Comparison of ENCODE assay signal across 17 mouse cellular contexts in the genomic region with DNA sequence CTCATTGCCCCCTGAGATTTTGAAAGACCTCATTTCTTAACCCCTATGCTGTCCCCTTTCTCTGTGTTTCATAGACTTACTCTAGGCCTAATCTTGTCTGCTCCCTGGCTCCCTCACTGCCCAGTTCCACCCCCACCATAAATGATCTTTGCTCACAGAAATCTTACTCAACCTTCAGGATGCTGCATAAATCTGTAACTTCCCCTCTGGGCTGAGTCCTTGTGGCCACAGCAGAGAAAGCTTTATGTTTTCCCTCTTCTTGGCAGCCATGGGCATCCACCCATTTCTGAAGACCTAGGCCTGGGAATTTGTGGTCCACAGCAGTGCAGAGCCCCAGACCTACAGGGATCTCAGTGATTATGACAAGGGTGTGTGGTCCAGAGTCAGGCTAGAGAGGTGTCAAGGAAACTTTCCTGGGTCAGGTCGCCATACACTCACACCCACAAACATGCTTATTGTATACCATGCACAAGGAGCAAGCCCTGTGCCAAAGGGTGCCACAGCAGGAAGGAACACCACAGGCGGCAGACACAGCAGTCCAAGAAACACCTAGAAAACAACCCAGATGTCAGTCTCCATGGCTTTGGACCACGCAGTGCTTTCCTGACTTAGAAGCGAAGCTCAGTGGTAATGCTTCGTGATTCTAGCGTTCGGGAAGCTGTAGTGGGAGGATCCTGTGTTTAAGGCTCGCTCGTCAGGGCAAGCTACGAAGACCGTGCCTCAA. TPM values are rescaled to one million over a fixed set of nuclear protein-coding genes. Genes with fewer than 3 reads are reported as not detected.
A peak's percentile ranks its signal among the peaks of the same experiment; 100 is the strongest.
DNase-seq lines count a peak whose midpoint lies in the region; ATAC-seq and TF ChIP-seq lines count a peak whose summit lies in the region.
"Had no signal": no experiment of that assay in that cellular context is flagged by ENCODE, and none has a peak within 500 bp of the region (broad histone marks: within the 10 kb centered on the region; RNA-seq: fewer than 3 reads in every experiment).

A gene (minus strand): TSS at position 99 of the 724 bp plus-strand sequence.

- peaks cover 4% of the 10 kb centered on the region for H3K4me1 ChIP-seq in heart, adult 2 months (ENCODE audit: control insufficient read depth, insufficient read depth, low read length)
- no peaks in the 10 kb centered on the region; the same call in 1 of the 2 replicates for H3K4me1 ChIP-seq in spleen, adult 2 months (ENCODE audit: control insufficient read depth, insufficient read depth, insufficient read length)
- H3K4me1 ChIP-seq: heart, embryonic 15.5 days; hindbrain, embryonic 13.5 days had no signal

- no peak within 1 kb of the TSS for H3K9ac ChIP-seq in heart, adult 2 months (ENCODE audit: low read depth, low read length)
- H3K9ac ChIP-seq: heart, embryonic 15.5 days; hindbrain, embryonic 13.5 days; lung, embryonic 15.5 days had no signal

- no peak for TF ChIP-seq EP300 in heart, adult 2 months (IDR thresholded peaks at IDR 0.05; ENCODE audit: insufficient read depth, low read depth, low read length)

- no peak for TF ChIP-seq POLR2A in heart, adult 2 months (IDR thresholded peaks at IDR 0.05; ENCODE audit: insufficient read depth, low read depth, low read length)
- TF ChIP-seq POLR2A in spleen, adult 2 months (IDR thresholded peaks at IDR 0.05; ENCODE audit: low read depth, low read length): no peak

- intact Hi-C loops in heart, adult 2 months (cut with DNase I): no loop called here
- intact Hi-C loops in heart, postnatal 14 days (cut with DNase I): no loop called here
- intact Hi-C loops in left cerebral cortex, postnatal 14 days (cut with DNase I): no loop called here

- DNase-seq in heart, adult 2 months: no peak
- no peak for DNase-seq in heart, postnatal 14 days
- DNase-seq in spleen, adult 2 months (ENCODE audit: low read depth in 1 of 2, low spot score in 2 of 2): no peak
- no peak for DNase-seq in spleen, postnatal 36 days (ENCODE audit: low spot score in 2 of 2)
- DNase-seq in left cerebral cortex, adult 11 months (ENCODE audit: low spot score): no peak
- no peak for DNase-seq in left cerebral cortex, postnatal 14 days (ENCODE audit: low spot score in 2 of 2)
- DNase-seq: B cell, adult 2 months; cerebellum, postnatal 10 days; gastrocnemius, postnatal 25 days; midbrain, embryonic 14.5 days; thymus, adult 18-20 months had no signal

- H3K27me3 ChIP-seq in heart, adult 2 months (ENCODE audit: control insufficient read depth, insufficient read depth, low read length): no peaks in the 10 kb centered on the region
- H3K27me3 ChIP-seq in spleen, adult 2 months (ENCODE audit: control insufficient read depth, insufficient read depth, low read length): no peaks in the 10 kb centered on the region
- H3K27me3 ChIP-seq: heart, embryonic 15.5 days; hindbrain, embryonic 13.5 days; lung, embryonic 15.5 days had no signal

- peak; percentile 39 for ATAC-seq in granulocyte monocyte progenitor cell, adult 5-6 weeks (replicated peaks; ENCODE audit: poor library complexity, severe bottlenecking)
- ATAC-seq in megakaryocyte progenitor cell, adult 5-6 weeks (replicated peaks; ENCODE audit: poor library complexity): peak; percentile 36
- ATAC-seq: intestine, postnatal 0 days had no signal

- H3K27ac ChIP-seq in heart, adult 2 months: 0 out of 2 replicates have a peak within 1 kb of the TSS, but pooled peaks have one; percentile 4
- H3K27ac ChIP-seq in spleen, adult 2 months (ENCODE audit: insufficient read depth, low read length): peak within 1 kb of the TSS; percentile 16; the same call in 1 of the 2 replicates
- H3K27ac ChIP-seq: heart, embryonic 15.5 days; hindbrain, embryonic 13.5 days; lung, embryonic 15.5 days had no signal

- no peak within 1 kb of the TSS for H3K4me3 ChIP-seq in heart, adult 2 months
- H3K4me3 ChIP-seq in spleen, adult 2 months (ENCODE audit: extremely low read depth, insufficient read depth, insufficient read length): no peak within 1 kb of the TSS
- H3K4me3 ChIP-seq: heart, embryonic 15.5 days; hindbrain, embryonic 13.5 days; lung, embryonic 15.5 days had no signal

- no peak for TF ChIP-seq CTCF in heart, adult 2 months (IDR thresholded peaks at IDR 0.05)
- no peak for TF ChIP-seq CTCF in spleen, adult 2 months (IDR thresholded peaks at IDR 0.05; ENCODE audit: extremely low read depth, insufficient read depth, insufficient read length, insufficient replicate concordance)

- H3K36me3 ChIP-seq in heart, adult 2 months (ENCODE audit: control insufficient read depth, insufficient read depth, low read length): no peaks in the 10 kb centered on the region
- no peaks in the 10 kb centered on the region for H3K36me3 ChIP-seq in spleen, adult 2 months (ENCODE audit: control insufficient read depth, insufficient read depth, low read length)
- H3K36me3 ChIP-seq: heart, embryonic 15.5 days; hindbrain, embryonic 13.5 days; lung, embryonic 15.5 days had no signal

- 80% methylated on average over 11 of the region's 11 CpGs for WGBS in heart, adult 2 months
- WGBS in spleen, adult 2 months: 45% methylated on average over 11 of the region's 11 CpGs

- H3K79me2 ChIP-seq in heart, adult 2 months (replicated peaks; ENCODE audit: control insufficient read depth, insufficient read depth, low read length): no peaks in the 10 kb centered on the region

RNA-seq across cellular contexts. Expression of the gene that starts here (rescaled TPM):
- total RNA-seq in heart, adult 2 months (2021): 1 to 10 TPM; 2.1 to 2.5 TPM
- polyA plus RNA-seq in heart, adult 2 months (2012; rRNA removed): 3.1 and 3.3 TPM in 2 replicates
- 1 to 10 TPM; 1.3 to 1.5 TPM for total RNA-seq in heart, postnatal 14 days (2021)
- 36.1 and 42.3 TPM in 2 replicates for polyA plus RNA-seq in spleen, adult 2 months (2012; rRNA removed)
- total RNA-seq in granulocyte monocyte progenitor cell, adult 5-6 weeks (2014; fragmentation: Nextera tagmentation): not detected in 2 replicates
- total RNA-seq in granulocyte monocyte progenitor cell, adult 5-6 weeks (2017): not detected in 2 replicates
- 0.05 and 0.07 TPM in 2 replicates for total RNA-seq in megakaryocyte progenitor cell, adult 5-6 weeks (2015)
- total RNA-seq in megakaryocyte progenitor cell, adult 5-6 weeks (2017): 0.10 TPM in 1 of 2 replicates, not detected in the other
- total RNA-seq in left cerebral cortex, postnatal 14 days (2021): under 1 TPM; 0.51 to 0.59 TPM

Comparison
In these comparisons a context has a peak if more than half of its experiments do, and no peak if none do; other contexts are left out.
1. Peak in ATAC-seq in granulocyte monocyte progenitor cell, adult 5-6 weeks; RNA of the gene not detected or under 1 TPM.
2. Peak in ATAC-seq in megakaryocyte progenitor cell, adult 5-6 weeks; RNA of the gene not detected or under 1 TPM.